Mouse (Mus musculus): ENCODE results near the gene Atp11c.

The Atp11c gene

DNA sequence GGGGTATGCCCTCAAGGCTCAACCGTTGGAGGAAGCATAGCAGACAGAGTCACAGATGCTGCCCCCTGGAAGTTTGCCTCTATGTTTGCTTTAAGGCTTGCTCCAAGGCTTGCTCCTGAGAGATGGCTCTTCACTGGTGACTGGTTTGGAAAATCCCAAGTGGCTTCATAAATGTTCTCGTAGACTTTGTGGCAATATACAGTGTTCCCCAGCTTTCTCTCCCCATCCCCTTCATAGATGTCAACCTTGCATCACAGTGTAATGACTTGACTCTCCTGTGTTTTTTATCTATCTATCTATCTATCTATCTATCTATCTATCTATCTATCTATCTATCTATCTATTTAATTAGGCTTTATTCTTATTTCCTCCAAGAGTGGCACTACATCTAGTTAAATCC is at the start of gene Atp11c:
Atp11c (minus strand) TSS at position 101 of the 400 bp plus-strand sequence.
- CTCF ChIA-PET = no interaction called here

- CTCF ChIA-PET = interaction anchor here (0.5 kb wide), 1 partner anchor 54 kb away, joined by 3 read pairs; no protein-coding TSS in a partner anchor
Measured at GRCm38 (mm10) chrX:60609202-60609601, 16.7 kb upstream of the Atp11c start.

- CTCF ChIA-PET = no interaction called here
Measured at GRCm38 (mm10) chrX:60570539-60570938, 22.0 kb downstream of the Atp11c start.

DNA sequence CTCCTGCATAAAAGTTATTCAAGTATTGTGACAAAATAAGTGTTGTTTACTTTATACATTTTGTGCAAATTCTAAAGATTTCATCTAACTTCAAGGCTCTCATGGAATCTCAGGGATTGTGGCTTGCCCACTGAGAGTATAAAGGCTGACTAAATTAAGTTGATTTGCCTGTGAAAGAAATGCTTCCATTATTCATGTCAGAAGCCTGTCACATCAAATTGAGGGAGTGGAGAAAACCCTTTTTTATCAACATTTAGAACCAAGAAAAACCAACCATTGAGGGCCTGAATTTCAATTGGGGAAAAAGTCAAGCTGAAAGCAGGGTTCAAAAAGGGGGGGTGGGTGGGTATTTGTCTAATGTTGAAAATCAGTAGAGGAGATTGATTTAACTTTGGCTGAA is 23.5 kb downstream of the Atp11c start:
- CTCF ChIA-PET = no interaction called here

DNA sequence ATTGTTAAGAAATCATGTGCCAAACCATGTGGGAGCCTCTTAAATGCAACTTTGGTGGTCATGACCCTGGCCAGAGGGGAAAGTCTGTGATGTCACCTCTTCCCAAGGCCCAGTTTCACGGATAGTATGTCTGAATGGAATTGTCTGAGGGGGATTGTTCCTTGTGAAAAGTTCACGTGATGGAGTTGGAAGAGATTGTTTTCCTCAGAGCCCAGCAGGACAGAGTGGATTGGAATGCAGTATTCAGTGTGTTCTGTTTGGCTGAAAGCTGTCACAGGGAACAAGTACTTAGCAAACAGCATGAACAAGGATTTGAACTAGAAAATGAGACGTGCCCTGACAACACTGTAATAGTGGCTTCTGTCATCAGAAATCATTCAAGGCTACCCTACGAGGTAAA is 37.3 kb downstream of the Atp11c start:
- CTCF ChIA-PET = interaction anchor here (0.9 kb wide), 1 partner anchor 54 kb away, joined by 3 read pairs; no protein-coding TSS in a partner anchor

- CTCF ChIA-PET = no interaction called here
Measured at GRCm38 (mm10) chrX:60547444-60548304, 44.8 kb downstream of the Atp11c start.

GRCm38 (mm10) chrX:60547098-60547443 is 45.4 kb downstream of the Atp11c start:
- CTCF ChIA-PET = no interaction called here

GRCm38 (mm10) chrX:60545906-60546305 is 46.6 kb downstream of the Atp11c start:
- CTCF ChIA-PET = no interaction called here

DNA sequence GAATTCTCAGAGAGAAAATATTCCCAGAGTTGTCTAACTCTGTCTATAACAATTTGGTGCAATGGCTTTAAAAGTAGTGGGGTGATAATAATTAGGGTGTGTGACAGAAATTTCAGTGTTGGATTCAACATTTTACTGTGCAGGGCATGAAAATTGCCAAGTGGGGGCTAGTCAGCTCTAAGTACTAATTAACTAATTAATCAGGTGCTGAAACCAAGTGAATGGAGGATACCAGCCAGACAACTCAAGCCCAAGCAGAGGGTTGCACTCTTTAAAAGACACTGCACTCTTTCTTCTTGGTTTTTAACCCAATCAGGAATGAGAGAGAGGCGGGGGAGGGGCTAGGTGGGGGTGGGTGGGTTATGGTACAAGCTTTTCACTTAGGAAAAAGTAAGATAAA is 47.1 kb downstream of the Atp11c start:
- CTCF ChIA-PET = no interaction called here

DNA sequence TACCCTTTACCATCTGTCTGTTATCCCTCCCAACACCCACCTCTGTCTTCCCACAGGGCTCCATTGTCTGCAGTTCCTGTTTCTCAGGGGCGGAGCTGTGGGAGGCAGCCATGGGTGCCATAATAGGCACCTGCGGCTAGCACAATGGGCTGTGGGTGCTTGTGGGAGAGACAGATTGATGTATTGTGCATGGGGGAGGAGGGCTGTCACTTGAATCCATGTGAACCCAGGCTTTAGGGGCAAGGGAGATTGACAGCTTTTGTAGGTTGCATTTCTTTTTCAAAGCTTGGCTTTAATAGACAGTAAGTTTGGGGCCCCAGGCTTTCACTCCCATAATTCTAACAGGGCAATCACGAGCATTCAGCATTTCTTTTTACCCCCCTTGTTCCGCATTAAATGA is 48.4 kb downstream of the Atp11c start:
- CTCF ChIA-PET = no interaction called here

- CTCF ChIA-PET = no interaction called here
Measured at GRCm38 (mm10) chrX:60542901-60543300, 49.6 kb downstream of the Atp11c start.

GRCm38 (mm10) chrX:60539149-60539548 is 53.3 kb downstream of the Atp11c start, which contains the start of gene Gm7073:
Gene Gm7073, minus strand, starts transcription at chrX:60539249.
- CTCF ChIA-PET = no interaction called here

DNA sequence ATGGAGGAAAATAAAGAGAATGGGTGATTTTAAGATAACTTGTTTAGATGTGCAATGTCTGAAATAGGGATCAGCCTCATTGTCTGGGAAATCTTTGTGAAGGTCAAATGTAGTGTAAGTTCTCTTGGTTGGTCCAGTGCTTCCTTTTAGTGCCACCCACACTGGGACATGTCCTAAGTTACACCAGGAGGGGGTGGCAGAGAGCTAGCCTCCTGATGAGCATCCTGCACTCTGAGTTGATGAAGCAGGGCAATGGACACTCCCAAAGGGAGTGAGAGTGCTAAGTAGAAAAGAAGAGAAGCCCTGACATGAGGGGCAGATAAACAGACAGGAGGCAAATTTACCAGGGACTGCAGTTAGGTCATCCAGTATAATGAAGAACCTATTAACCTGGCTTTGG is 88.5 kb downstream of the Atp11c start:
- CTCF ChIA-PET = no interaction called here

- CTCF ChIA-PET = no interaction called here
Measured at GRCm38 (mm10) chrX:60497750-60498149, 94.7 kb downstream of the Atp11c start.

DNA sequence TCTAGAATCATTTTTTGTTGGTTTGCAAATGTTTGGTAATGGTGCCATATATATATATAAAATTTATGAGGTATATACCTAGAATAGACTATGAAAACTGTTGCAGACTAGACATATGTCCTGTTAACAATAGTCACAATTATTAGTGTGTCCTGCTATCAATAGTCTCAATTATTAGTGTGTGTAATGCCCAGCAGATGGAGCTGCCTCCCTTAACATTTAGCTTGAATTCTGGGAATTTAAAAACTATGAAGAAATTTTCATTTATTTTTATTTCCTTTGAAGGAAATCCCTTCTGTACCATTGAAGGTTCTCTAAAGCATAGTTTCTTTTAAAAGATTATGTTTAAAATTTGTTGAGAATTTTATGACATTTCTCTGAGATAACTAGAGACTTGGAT is 97.2 kb downstream of the Atp11c start:
- CTCF ChIA-PET = interaction anchor here (0.5 kb wide), 1 partner anchor 112 kb away, joined by 3 read pairs; no protein-coding TSS in a partner anchor

DNA sequence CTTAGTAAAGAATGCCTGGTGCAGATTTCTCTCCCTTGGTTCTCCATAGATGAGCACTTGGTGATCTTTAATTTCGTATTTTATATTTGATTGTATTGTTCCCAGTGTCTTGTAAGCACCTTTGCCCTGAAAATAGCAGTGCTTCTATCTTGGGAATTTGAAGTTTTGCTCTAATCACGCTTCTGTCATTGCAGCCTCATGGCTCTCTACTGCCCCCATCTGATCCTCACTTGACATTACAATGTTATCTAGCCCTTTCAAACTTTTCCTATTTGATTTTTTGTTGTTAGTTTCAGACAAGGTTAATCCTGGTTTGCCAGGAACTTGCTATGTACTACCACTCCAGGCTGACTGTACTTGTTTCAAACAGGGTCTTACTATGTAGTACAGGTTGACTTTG is 128.7 kb downstream of the Atp11c start:
- CTCF ChIA-PET = no interaction called here

DNA sequence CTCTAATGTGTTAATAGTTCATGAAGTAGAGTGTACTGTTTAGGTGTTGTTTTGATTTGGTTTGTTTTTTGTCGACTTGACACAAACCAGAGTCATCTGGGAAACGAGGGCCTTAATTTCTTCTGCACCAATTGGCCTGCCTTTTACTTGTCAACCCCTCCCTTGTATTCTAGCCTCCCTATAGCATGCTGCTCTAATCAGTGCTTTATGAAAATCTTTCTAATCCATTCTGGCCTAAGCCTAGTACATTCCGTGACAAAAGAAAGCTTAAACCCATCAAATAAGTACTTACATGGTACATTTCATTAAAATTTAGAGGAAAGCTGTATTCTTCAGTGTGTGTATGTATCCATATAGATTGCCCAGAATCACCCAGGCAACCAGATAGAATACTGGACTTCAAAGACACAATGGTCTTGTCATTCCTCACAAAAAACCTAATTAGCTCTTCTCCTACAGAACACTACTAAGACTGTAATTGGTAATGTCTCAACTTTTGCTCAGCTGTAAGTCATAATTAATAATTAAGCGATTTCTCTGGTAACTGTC is 177.9 kb downstream of the Atp11c start:
- CTCF ChIA-PET = interaction anchor here (0.5 kb wide), 1 partner anchor 413 kb away, joined by 3 read pairs; no protein-coding TSS in a partner anchor

GRCm38 (mm10) chrX:60405681-60406080 is 186.8 kb downstream of the Atp11c start:
- CTCF ChIA-PET = no interaction called here

- CTCF ChIA-PET = no interaction called here
Measured at GRCm38 (mm10) chrX:60404668-60405044, 187.8 kb downstream of the Atp11c start.

DNA sequence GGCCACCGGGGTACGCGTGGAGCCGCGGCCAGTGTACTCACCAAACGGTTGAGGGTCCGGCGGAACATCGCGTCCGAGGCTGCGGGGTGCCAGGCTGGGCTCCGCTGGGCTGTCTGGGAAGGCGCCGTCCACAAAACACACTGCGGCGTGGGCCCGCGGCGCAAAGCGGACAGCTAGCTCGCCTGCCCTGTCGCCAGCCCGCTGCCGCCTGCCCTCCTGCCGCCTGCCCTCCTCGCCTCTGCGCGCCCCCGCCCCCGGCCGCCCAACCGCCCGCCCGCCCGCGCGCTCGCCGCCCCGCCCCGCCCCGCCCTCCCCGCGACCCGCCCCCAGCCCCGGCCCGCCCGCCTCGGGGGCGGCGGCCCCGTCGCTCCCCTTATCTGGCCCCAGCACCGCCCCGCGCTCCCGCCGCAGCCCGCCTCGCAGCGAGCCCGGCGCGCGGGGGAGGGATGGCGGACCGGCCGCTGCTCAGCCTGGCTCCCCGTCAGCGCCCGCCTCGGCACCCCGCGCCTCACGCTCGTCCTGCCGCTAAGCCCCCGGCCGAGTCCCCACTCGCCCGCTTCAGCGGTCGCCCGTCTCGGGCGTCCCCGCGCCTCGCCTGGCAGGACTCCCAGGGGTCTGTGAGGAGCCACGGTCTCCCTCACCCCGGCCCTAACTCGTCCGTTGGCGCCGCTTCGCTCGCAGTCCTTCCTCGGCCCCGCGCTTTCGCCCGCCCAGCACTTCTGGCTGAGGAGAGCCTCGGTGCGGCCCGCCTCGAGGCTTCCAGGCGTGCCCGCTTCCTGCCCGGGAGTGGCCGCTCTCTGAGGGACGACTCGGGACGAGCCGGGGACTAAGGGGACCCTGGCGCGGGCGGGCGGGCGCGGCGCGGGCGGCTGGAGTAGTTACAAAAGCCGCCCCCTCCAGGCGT is 188.5 kb downstream of the Atp11c start:
- CTCF ChIA-PET = no interaction called here

DNA sequence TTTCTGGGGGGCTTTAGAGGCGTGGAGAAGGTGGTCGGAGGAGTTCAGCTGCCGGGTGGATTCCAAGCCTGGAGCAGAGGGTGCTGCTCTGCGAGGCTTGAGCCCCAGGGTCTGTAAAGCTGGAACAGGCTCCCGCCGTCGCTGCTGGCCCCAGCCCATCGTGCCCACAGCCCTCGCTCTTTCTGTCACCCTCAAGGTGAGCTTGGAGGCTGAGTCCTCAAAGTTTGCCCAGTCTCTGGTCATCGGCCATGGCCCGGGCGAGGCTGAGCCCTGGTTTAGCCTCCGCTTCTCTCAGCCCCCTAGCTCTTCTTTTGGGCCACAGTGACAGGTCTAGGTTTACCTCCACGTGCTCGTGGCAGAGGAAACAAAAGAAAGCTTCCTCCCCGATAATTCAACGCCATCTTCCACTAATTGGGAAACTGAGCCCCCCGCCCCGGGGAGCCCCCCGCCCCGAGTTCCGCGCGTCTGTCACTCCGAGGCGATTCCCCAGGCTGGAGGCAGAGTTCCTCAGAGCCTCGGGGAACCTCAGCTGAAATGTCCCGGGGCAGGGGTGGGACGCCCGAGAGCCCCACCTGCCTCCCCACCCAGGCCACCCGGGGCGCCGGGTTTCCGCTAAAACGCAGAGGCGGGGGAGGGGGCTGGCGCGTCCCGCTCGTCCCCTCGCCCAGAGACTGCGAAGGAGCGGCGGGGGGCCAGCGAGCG is 189.3 kb downstream of the Atp11c start:
- CTCF ChIA-PET = no interaction called here

GRCm38 (mm10) chrX:60394292-60394691 is 198.2 kb downstream of the Atp11c start:
- CTCF ChIA-PET = no interaction called here
